Mouse (Mus musculus) regulatory T cell (primary cell): ENCODE results near the gene Slc22a2.

Experiments used
- in situ Hi-C: fragments of 300-600 bp; cut with MboI, MseI; formaldehyde crosslinking; loops from one replicate; pipeline ENCODE4 v1.15.1; 2025; ENCODE audit warnings: high pct_unique_total_duplicates

Gene Slc22a2

DNA sequence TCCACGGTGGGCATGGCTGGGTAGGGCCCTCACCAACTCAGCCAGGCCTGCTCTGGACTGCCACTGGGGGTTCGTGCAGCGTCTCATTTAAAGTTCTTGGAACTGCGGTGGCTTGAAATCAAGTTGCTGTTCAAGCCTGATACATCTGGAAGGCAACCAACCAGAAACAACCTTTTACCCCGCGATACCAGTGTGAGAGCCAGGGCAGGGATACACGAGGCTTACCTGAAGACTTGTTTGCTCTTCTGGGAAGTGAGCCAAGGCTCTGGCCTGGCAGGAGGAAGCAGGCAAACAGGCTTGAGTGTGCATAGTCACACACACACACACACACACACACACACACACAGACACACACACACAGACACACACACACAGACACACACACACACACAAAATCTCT lies 91.7 kb downstream of the Slc22a2 start, which contains the start of gene Slc22a1:
Gene Slc22a1 (minus strand): TSS at position 184 of the 400 bp plus-strand sequence.
- in situ Hi-C loops: loop anchor here (10.0 kb wide), 1 partner anchor 421 kb away; no protein-coding TSS in a partner anchor

DNA sequence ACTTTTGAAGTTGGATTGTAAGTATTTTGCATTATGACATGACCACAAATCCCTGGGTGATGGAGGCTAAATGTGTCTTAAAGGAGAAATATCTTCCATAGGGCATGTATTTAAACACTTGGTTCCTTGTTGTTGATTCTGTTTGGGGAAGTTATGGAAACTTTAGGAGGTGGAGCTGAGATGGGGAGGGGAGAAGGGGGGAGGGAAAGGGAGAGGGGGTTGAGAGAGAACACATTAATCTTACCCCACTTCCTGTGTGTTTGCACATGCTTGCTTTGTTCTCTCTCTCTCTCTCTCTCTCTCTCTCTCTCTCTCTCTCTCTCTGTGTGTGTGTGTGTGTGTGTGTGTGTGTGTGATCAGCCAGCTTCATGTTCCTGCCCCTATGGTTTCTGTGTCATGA lies 93.2 kb downstream of the Slc22a2 start:
- in situ Hi-C loops: loop anchor here (10.0 kb wide), 1 partner anchor 422 kb away; no protein-coding TSS in a partner anchor
